Mouse (Mus musculus): ENCODE data around the gene Nol11. TPM values are rescaled to one million over a fixed set of nuclear protein-coding genes. Genes with fewer than 3 reads are reported as not detected.
"Not testable (repeated sequence)": the region's sequence is repeated elsewhere in the genome, so short reads cannot be mapped to it uniquely, and the experiment has no call there.

The Nol11 gene
- total and polyA plus RNA-seq, 3 experiments, result 1.8 to 75.8 (median 49.5) TPM

GRCm38 (mm10) chr11:107153645-107154044, 35.5 kb downstream of the Nol11 start:
- Histone ChIP-seq H3K9me3 (replicated peaks) (peaks cover 5% of the 10 kb centered on the region; the same call in 1 of the 2 replicates), H3K27me3 (ENCODE audit: insufficient read depth, low read length) (peaks cover 3% of the 10 kb centered on the region), H3K4me3 (ENCODE audit: low read depth, low read length) (no peak overlapping the region), H3K4me1 (ENCODE audit: insufficient read depth, low read depth, low read length) (peaks cover 21% of the 10 kb centered on the region), H3K36me3 (replicated peaks) (no peaks in the 10 kb centered on the region)
- no peak for DNase-seq (ENCODE audit: low spot score)
- no peak for TF ChIP-seq GATA1 (IDR thresholded peaks at IDR 0.05; ENCODE audit: borderline replicate concordance, low read length)
- TF ChIP-seq CTCF (IDR thresholded peaks at IDR 0.05; ENCODE audit: low read depth, low read length), result no peak
- TF ChIP-seq GATA2 (IDR thresholded peaks at IDR 0.05; ENCODE audit: borderline replicate concordance, low read depth, low read length), result no peak
- no peak for TF ChIP-seq TAL1 (conservative IDR thresholded peaks at IDR 0.05; ENCODE audit: low read depth, low read length)
- TF ChIP-seq POLR2AphosphoS5 (IDR thresholded peaks at IDR 0.05; ENCODE audit: insufficient replicate concordance, low read depth, low read length), result no peak
- ATAC-seq (ENCODE audit: extremely low read depth, insufficient number of reproducible peaks, low FRiP score, poor library complexity, severe bottlenecking), result no peak

GRCm38 (mm10) chr11:107151809-107152208, 37.4 kb downstream of the Nol11 start:
- peaks cover 3% of the 10 kb centered on the region for H3K27me3 ChIP-seq (ENCODE audit: insufficient read depth, low read length)
- TF ChIP-seq GATA2 (IDR thresholded peaks at IDR 0.05; ENCODE audit: borderline replicate concordance, low read depth, low read length), result no peak
- peak; percentile 30; the same call in 1 of the 2 replicates for TF ChIP-seq CTCF (IDR thresholded peaks at IDR 0.05; ENCODE audit: low read depth, low read length)
- ATAC-seq (ENCODE audit: extremely low read depth, insufficient number of reproducible peaks, low FRiP score, poor library complexity, severe bottlenecking) (no peak), DNase-seq (ENCODE audit: low spot score) (no peak)
- peaks cover 5% of the 10 kb centered on the region; the same call in 1 of the 2 replicates for H3K9me3 ChIP-seq (replicated peaks)
- peaks cover 11% of the 10 kb centered on the region for H3K4me1 ChIP-seq (ENCODE audit: insufficient read depth, low read depth, low read length)
- H3K36me3 ChIP-seq (replicated peaks), result no peaks in the 10 kb centered on the region
- H3K4me3 ChIP-seq (ENCODE audit: low read depth, low read length), result no peak overlapping the region

DNA sequence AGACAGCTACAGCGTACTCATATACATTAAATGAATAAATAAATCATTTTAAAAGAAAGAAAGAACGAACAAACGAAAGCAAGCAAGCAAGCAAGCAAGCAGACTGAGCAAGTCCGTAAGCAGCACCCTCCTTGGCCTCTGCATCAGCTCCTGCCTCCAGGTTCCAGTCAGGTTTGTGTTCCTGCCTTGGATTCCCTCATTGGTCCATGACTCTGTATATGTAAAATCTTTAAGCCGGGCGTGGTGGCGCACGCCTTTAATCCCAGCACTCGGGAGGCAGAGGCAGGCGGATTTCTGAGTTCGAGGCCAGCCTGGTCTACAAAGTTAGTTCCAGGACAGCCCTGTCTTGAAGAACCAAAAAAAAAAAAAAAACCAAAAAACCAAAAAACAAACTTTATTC, 45.2 kb downstream of the Nol11 start:
- not testable (repeated sequence) for H3K27me3 ChIP-seq (ENCODE audit: insufficient read depth, low read length); H3K36me3 ChIP-seq (replicated peaks); H3K4me1 ChIP-seq (ENCODE audit: insufficient read depth, low read depth, low read length); H3K9me3 ChIP-seq (replicated peaks); ATAC-seq (ENCODE audit: extremely low read depth, insufficient number of reproducible peaks, low FRiP score, poor library complexity, severe bottlenecking); DNase-seq (ENCODE audit: low spot score); H3K4me3 ChIP-seq (ENCODE audit: low read depth, low read length)

DNA sequence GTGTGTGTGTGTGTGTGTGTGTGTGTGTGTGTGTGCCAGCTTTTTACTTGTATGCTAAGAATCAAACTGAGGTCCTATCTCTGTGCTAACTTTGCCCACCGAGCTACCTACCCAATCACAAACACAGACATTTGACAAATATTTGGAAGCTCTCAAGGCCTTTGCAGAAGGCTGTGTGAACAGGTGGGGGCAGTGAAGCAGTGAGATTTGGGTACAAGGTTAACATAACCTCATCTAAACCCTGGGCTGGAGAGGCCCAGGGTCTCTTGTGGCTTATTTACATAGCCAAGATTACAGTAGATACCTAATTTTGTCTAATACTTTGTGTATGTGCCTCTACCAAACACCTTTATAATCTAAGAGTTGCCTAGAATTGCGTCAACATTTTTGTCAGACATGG, 46.8 kb downstream of the Nol11 start:
- Histone ChIP-seq H3K4me1 (ENCODE audit: insufficient read depth, low read depth, low read length) (peaks cover 4% of the 10 kb centered on the region; the same call in 1 of the 2 replicates), H3K9me3 (replicated peaks) (no peaks in the 10 kb centered on the region), H3K4me3 (ENCODE audit: low read depth, low read length) (no peak overlapping the region), H3K36me3 (replicated peaks) (no peaks in the 10 kb centered on the region), H3K27me3 (ENCODE audit: insufficient read depth, low read length) (0 out of 2 replicates have a peak, but pooled peaks cover 2% of the 10 kb centered on the region)
- DNase-seq (ENCODE audit: low spot score), result no peak
- no peak for TF ChIP-seq GATA2 (IDR thresholded peaks at IDR 0.05; ENCODE audit: borderline replicate concordance, low read depth, low read length)
- no peak for TF ChIP-seq POLR2AphosphoS5 (IDR thresholded peaks at IDR 0.05; ENCODE audit: insufficient replicate concordance, low read depth, low read length)
- TF ChIP-seq GATA1 (IDR thresholded peaks at IDR 0.05; ENCODE audit: borderline replicate concordance, low read length), result no peak
- no peak for TF ChIP-seq CTCF (IDR thresholded peaks at IDR 0.05; ENCODE audit: low read depth, low read length)
- TF ChIP-seq TAL1 (conservative IDR thresholded peaks at IDR 0.05; ENCODE audit: low read depth, low read length), result no peak
- ATAC-seq (ENCODE audit: extremely low read depth, insufficient number of reproducible peaks, low FRiP score, poor library complexity, severe bottlenecking), result no peak

DNA sequence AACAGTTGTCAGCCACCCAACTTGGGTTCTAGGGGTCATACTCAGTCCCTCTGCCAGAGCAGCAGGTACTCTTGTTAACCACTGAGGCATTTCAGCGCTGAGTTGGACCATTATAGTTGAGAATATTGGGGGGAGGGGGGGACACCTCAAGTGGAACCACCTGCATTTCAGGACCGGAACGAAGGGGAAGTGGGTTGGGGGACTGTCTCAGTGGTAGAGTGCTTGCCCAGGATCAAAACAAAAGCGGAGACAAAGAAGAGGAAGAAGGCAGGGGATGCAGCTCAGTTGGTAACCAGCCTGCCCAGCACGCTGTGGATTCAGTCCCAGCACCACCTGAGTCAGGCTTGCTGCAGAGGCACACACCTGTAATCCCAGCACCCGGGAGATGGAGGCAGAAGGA, 48.4 kb downstream of the Nol11 start:
- Histone ChIP-seq H3K27me3 (ENCODE audit: insufficient read depth, low read length) (0 out of 2 replicates have a peak, but pooled peaks cover 4% of the 10 kb centered on the region), H3K4me1 (ENCODE audit: insufficient read depth, low read depth, low read length) (peaks cover 5% of the 10 kb centered on the region; the same call in 1 of the 2 replicates), H3K36me3 (replicated peaks) (no peaks in the 10 kb centered on the region), H3K9me3 (replicated peaks) (no peaks in the 10 kb centered on the region), H3K4me3 (ENCODE audit: low read depth, low read length) (no peak overlapping the region)
- ATAC-seq (ENCODE audit: extremely low read depth, insufficient number of reproducible peaks, low FRiP score, poor library complexity, severe bottlenecking), result no peak
- no peak for DNase-seq (ENCODE audit: low spot score)
- TF ChIP-seq GATA2 (IDR thresholded peaks at IDR 0.05; ENCODE audit: borderline replicate concordance, low read depth, low read length), result no peak
- TF ChIP-seq POLR2AphosphoS5 (IDR thresholded peaks at IDR 0.05; ENCODE audit: insufficient replicate concordance, low read depth, low read length), result no peak
- no peak for TF ChIP-seq TAL1 (conservative IDR thresholded peaks at IDR 0.05; ENCODE audit: low read depth, low read length)
- no peak for TF ChIP-seq GATA1 (IDR thresholded peaks at IDR 0.05; ENCODE audit: borderline replicate concordance, low read length)
- TF ChIP-seq CTCF (IDR thresholded peaks at IDR 0.05; ENCODE audit: low read depth, low read length), result no peak

DNA sequence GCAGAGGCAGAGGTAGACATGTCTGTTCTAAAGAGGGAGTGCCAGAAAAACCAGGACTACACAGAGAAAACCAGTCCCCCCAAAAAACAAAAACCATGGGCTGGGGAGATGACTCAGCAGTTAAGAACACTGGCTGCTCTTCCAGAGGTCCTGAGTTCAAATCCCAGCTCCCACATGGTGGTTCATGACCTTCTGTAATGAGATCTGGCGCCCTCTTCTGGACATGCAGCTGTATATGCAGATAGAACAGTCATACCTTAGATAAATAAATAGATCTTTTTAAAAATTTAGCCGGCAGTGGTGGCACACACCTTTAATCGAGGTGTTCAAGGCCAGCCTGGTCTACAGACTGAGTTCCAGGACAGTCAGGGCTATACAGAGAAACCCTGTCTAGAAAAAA, 50.5 kb downstream of the Nol11 start:
- DNase-seq (ENCODE audit: low spot score), result no peak
- no peak for ATAC-seq (ENCODE audit: extremely low read depth, insufficient number of reproducible peaks, low FRiP score, poor library complexity, severe bottlenecking)

DNA sequence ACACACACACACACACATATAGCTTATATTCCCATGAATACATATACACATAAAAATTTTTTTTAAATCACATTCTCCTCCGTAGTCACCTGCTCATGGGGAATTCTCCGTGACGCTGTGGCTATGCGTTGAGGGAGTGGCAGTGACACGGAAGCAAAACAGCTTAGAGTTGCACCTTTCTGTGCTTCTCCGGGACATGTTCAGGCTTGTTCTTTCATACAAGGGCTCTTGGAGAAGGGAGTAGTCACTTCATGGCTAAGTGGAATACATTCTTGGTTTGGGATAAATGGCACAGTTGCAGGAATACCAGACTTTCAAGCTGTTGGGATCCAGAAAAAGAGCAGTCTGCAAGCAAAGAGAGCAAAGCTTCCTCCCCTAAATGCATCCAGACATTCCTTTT, 51.6 kb downstream of the Nol11 start:
- DNase-seq (ENCODE audit: low spot score), result no peak
- TF ChIP-seq GATA1 (IDR thresholded peaks at IDR 0.05; ENCODE audit: borderline replicate concordance, low read length), result no peak
- Histone ChIP-seq H3K27me3 (ENCODE audit: insufficient read depth, low read length) (0 out of 2 replicates have a peak, but pooled peaks cover 4% of the 10 kb centered on the region), H3K4me1 (ENCODE audit: insufficient read depth, low read depth, low read length) (peaks cover 9% of the 10 kb centered on the region), H3K9me3 (replicated peaks) (no peaks in the 10 kb centered on the region), H3K36me3 (replicated peaks) (no peaks in the 10 kb centered on the region), H3K4me3 (ENCODE audit: low read depth, low read length) (no peak overlapping the region)
- ATAC-seq (ENCODE audit: extremely low read depth, insufficient number of reproducible peaks, low FRiP score, poor library complexity, severe bottlenecking), result no peak

More for the DNA sequence above, 50.5 kb downstream of the Nol11 start:
- H3K9me3 ChIP-seq (replicated peaks), result no peaks in the 10 kb centered on the region
- no peaks in the 10 kb centered on the region for H3K36me3 ChIP-seq (replicated peaks)
- H3K4me3 ChIP-seq (ENCODE audit: low read depth, low read length), result no peak overlapping the region
- 0 out of 2 replicates have a peak, but pooled peaks cover 4% of the 10 kb centered on the region for H3K27me3 ChIP-seq (ENCODE audit: insufficient read depth, low read length)
- TF ChIP-seq POLR2AphosphoS5 (IDR thresholded peaks at IDR 0.05; ENCODE audit: insufficient replicate concordance, low read depth, low read length) (no peak), GATA1 (IDR thresholded peaks at IDR 0.05; ENCODE audit: borderline replicate concordance, low read length) (no peak), TAL1 (conservative IDR thresholded peaks at IDR 0.05; ENCODE audit: low read depth, low read length) (no peak), GATA2 (IDR thresholded peaks at IDR 0.05; ENCODE audit: borderline replicate concordance, low read depth, low read length) (no peak), CTCF (IDR thresholded peaks at IDR 0.05; ENCODE audit: low read depth, low read length) (no peak)
- peaks cover 7% of the 10 kb centered on the region; the same call in 1 of the 2 replicates for H3K4me1 ChIP-seq (ENCODE audit: insufficient read depth, low read depth, low read length)

DNA sequence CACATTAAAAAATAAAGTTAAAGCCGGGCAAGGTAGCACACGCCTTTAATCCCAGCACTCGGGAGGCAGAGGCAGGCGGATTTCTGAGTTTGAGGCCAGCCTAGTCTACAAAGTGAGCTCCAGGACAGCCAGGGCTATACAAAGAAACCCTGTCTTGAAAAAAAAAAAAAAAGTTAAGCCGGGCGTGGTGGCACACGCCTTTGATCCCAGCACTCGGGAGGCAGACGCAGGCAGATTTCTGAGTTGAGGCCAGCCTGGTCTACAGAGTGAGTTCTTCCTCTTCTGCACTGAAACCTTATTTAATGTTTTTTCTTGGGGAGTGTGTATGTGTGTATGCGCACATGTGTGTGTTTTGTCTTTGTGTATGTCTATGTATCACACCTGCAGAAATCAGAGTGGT, 52.7 kb downstream of the Nol11 start:
- DNase-seq (ENCODE audit: low spot score); H3K4me3 ChIP-seq (ENCODE audit: low read depth, low read length); H3K36me3 ChIP-seq (replicated peaks); H3K9me3 ChIP-seq (replicated peaks); ATAC-seq (ENCODE audit: extremely low read depth, insufficient number of reproducible peaks, low FRiP score, poor library complexity, severe bottlenecking); H3K27me3 ChIP-seq (ENCODE audit: insufficient read depth, low read length): not testable (repeated sequence)
- peaks cover 13% of the 10 kb centered on the region for H3K4me1 ChIP-seq (ENCODE audit: insufficient read depth, low read depth, low read length)

All from G1E (cell line).